Mouse (Mus musculus) cerebellum, adult 11-12 months (tissue): Measurements from ENCODE around the gene Rimkla.
A peak's percentile ranks its signal among the peaks of the same experiment; 100 is the strongest.

ENCODE experiments used
- DNase-seq: peaks from one replicate; pipeline ENCODE4 v3.0.0; 2022

Gene Rimkla

DNA sequence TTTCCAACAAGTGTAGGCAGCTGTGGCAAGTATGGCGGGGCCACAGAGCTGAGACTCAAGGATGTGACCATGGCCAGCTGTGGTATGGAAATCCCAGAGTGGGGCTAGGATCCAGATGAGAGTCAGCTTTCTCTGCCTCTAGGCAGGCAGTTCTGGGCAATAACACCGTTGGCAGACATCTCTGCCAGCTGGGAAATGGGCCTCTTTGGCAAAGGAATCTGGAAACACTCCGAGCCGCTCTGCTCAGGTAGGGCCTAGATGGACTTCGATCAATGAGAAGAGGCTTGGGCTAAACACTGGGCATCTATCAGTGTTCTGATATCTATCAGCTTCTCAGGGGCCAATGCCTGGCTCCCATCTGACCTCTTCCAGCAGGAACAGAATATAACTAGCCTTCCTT lies 26.6 kb downstream of the Rimkla start:
- DNase-seq, result peak; percentile 29

DNA sequence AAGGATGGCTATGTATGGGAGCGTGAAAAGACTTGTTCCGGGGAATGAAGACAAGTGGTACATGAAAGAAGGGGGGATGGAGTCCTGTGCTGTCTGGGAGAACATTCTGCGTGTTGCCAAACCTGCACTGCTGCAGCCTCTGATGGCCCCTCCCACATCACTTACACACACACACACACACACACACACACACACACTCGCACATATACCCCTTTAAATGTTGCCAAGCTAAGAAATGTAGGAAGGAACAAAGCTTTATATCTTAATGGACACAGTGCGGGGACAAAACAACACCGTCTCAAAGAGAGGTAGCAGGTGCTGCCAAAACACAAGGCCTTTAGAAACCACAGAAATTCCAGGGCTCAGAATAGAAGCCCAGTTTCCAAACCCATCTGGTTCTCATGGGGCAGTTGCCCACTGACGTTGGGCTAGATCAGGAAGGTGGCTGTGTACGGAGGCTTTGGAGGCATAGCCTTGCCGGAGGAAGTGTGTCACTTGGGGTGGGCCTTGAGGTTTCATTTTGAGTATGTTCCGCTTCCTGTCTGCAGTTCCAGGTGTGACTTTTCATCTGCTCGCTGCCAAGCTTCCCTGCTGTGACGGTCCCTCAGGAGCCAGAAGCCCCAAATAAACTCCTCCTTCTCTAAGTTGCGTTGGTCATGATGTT lies 28.5 kb downstream of the Rimkla start:
- no peak for DNase-seq

DNA sequence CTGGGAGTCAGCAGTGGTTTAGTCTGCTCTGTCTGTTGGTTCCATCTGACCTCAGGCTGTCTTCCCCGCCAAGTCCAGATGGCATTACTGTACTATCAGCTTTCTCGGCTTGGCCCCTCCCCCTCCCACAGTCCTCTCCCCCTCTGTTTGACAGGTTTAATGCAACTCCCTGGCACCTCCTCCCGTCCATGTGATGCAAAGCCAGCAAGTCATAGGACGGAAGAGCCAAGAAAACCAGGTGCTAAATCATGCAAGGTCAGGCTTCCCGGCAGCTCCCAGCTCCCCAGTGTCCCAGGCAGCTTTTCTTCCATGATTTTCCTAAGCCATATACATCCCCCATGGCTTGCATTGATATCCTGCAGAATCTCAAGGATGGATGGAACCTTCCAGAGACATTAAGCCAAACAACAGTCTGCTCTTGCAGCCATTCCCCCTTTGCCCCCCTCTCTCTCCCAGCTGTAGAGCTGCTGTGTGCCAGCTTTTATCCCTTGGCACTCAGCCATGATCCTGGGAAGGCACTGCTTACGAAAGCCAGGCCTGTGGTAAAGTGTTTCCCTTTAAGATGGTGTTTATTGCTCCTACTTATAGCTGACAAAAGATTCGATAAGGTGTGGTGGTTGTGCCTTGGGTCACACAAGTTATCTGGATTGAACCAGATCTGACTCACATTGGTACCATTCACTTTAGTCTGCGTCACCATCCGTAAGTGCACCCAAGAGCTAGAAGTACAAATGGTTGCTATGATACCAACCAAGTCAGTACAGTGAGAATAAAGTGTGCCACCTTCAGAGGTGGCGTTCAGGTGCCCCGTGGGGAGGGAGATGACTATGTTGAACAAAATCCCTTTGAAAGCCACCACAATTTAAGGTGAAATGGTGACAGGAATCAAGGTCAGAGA lies 29.3 kb downstream of the Rimkla start:
- DNase-seq, result peak; percentile 89

DNA sequence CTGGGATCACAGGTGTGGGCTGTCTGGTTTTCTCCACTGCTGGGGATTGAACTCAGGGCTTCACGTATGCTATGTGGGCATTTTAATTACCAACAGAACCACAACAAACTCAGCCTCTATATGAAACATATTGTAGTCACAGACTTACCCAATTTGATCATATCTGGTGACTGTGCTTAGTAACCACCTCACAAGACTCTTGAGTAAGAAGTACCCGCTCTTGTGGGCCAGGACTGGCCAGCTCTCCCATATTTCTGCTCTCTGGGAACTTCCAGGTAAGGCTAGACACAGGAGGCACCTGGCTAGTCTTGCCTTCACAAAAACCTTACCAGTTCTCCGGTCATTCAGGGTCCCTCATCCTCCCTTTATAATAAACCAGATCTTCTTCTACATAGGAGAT lies 30.0 kb downstream of the Rimkla start:
- DNase-seq, result no peak

DNA sequence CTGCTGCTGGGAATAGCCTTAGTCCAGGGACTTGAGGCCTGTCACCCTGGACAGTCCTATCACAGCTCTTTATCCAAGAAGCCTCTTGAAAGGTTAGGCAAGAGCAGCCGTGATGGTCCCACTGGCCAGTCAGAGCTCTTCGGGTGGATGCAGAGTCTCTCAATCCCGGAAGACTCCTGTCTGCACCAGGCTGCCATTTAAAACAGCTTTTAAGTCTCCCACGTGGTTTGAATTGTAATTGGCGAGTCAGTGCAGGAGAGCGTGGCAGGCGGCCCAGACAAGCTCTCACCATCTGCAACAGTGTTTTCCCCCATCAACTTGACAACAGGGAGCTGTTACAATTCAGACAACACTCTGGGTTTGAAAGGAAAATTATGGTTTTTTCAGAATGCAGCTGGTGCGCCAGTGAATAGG lies 31.7 kb downstream of the Rimkla start:
- DNase-seq, result peak; percentile 87

DNA sequence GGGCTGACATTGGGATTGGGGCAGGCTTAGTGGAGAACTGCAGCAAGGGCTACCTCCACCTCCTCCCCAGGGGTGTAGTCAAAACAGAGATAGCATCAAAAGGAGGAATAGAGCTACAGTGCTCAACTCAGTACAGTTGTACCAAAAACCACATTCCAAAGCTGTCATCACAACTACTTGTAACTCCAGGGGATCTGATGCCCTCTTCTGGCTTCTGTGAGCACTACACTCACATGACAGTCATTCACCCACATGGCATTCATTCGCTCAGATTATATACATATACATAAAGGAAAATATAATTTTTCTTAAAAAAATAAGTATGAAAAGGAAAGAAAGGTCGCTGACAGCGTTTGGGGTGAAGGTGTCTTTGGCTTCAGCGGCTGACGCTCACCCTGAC lies 32.1 kb downstream of the Rimkla start:
- DNase-seq, result peak; percentile 51

DNA sequence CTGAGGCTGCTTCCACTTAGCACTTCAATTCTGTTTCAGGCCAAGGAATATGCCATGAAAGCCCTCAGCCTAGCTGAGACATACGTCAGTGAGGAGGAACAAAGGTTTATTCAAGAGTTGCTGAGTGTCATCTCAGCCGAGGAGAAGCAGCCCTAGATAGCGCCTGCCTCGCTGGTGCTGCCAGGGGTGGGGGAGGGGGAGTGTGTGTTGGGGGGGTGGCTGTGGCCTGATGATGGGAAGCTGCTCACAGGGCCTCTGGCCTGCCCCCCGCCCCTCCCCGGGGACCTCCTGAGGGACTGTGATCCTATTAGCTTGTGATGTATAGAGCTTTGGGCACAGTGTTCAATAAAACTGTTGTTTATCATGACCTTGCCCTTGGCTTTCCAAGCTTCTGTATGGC lies 38.9 kb downstream of the Rimkla start:
- no peak for DNase-seq

DNA sequence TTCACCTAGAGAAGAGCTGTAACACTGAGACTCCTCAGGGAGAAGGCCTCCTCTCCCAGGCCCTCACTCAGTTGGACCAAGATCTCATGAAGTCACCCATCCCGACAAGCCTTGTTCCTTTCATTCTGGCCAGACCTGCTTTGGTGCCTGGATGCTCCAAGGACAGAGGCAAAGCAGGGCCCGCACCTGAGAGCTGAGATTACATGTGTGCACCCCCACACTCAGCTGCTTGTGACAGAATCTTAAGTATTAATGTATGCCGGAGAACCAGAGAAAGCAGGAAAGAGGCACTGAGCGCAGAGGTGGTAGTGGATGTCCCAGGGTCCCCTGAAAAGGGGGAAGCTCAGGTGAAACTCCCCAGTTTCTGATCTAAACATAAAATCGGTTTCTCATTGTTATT lies 39.3 kb downstream of the Rimkla start:
- no peak for DNase-seq

DNA sequence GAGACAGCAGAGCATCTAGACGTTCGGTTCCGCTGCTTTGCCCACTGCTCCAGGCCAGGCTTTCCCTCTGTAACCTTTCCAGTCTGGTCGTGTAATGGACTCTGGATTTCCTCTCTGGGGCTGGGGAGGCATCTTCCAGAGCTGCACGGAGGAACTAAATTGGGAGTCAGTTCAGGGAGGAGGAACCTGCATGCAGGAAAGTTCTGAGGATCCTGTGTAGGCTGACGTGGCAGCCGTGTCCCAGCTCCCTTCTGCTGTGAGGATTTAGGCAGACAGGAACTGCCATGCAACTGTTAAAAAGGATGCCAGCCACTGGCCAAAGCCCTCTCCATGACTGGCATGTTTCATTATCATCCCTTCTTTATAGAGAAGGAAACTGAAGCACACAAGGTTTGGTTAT lies 42.0 kb downstream of the Rimkla start:
- DNase-seq, result no peak

DNA sequence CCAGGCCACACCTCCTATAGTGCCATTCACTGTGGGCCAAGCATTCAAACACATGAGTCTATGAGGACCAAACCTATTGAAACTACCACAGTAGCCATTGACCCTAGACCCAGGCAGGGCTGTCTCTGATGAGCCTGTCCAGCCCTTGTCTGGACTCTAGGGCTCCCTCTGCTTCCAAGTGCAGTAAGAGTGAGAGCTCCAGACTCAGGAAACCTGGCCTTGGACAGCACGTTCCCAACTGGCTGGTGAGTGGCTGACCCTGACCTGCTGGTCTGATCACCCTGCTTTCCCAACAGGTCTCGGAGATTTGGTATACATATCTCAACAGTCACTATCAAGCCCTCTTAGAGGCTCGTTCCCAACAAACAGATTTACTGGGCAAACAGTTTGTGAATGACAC lies 44.6 kb downstream of the Rimkla start:
- DNase-seq, result no peak

DNA sequence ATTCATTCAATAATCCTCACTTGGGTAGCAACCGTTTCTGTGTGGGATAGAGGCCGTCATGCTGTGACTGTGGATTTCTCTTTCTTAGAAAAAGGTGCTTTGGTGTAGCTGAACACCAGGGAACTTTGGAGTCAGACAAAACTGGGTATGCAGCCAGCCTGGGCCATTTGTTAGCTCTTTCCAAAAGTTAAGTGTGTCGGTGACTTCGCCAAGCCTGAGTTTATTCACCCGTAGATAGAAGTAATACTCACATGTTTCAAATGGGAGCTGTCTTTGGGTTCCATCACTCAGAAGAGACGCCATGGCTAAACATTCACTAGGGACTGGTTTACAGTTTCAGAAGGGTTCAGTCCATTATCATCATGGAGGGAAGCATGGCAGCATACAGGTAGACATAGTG lies 45.2 kb downstream of the Rimkla start:
- DNase-seq, result no peak

DNA sequence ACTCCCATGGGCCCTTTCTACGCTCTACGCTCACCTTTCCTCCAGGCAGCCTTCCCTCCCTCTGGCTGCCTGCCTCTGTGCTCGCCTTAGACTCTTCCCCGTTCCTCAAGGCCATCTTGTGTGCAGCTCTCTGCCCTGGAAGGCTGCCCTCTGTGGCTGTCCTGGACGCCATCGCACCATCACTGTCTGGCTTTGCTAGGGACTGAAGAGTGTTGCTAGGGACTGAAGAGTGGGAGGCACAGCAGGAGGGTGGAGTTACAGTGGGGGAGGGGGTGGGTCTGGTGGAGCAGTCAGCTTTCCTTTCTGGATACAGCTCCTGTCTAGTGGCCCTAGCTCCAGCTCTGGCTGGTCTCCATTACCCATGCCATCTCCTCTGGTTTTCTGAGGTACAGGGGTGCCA lies 49.9 kb downstream of the Rimkla start:
- no peak for DNase-seq

DNA sequence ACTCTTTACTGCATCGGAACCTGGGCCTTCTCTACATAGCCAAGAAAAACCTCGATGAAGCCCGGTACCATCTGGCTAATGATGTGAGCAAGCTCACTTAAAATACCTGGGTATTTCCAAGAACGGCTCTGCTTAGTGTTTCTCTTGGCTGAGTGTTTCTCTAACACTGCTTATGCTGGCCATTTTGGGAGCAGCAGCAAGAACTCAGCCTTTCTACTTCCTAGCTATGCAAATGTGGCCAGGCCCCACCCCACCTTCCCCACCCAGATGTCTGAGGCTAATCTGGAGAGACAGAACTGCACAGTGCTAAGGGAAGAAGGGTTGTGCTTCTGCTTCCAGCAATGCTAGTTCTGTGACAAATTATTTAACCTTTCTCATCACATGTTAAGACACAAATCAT lies 50.6 kb downstream of the Rimkla start:
- DNase-seq, result no peak

DNA sequence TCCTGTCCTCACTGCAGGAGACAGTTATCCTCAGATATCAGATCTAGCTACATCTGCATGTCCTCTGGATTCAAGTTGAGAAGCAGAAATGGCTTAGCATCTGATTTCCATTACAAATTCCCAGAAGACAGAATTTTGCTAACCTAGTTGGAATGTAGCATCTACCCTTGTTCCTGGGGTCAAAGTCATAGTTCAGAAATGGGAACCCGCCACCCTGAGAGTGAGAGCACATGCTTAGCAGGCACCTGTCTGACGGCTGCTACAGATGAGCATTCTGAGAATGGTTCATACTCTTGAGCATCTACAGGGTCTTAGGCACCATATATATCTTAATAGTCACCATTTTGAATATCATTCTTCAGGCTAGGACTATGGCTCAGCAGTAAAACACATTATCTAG lies 54.5 kb downstream of the Rimkla start:
- no peak for DNase-seq

DNA sequence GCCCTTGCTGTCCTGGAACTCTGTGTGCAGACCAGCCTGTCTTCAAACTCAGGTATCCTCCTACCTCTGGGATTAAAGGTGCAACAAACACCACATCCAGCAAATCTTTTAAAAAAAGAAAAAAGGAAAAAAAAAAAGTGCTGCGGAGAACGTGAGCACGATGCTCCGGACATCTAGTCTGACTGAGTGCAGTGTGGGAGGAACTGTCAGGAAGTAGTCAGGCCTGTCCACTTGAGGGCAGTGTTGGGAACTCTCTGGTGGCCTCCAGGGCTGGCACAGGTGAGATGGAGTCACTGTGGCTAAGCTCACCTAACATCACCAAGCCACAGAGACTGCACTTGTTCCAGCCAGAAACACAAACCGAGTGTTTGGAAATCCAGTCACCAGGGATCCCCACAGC lies 61.8 kb downstream of the Rimkla start:
- DNase-seq, result peak; percentile 73

DNA sequence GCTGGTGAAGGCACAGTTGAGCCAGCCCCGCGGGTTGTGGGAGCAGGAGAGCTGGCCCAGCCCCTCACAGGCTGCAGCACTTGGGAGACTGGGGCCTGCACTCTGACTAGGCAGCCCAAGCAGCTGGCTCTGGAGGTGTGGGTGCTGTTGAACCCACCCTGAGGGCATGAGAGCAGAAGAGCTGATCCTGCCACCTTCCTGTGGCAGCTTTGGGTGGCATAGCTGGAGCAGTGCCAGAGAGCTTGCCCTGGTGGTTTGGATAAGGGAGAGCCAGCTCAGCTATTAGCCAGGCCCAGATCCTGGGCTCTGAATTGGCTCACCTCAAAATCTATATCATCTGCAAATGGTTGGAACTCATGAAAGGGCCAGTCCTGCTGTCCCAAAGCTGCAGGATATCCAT lies 64.7 kb downstream of the Rimkla start:
- no peak for DNase-seq

DNA sequence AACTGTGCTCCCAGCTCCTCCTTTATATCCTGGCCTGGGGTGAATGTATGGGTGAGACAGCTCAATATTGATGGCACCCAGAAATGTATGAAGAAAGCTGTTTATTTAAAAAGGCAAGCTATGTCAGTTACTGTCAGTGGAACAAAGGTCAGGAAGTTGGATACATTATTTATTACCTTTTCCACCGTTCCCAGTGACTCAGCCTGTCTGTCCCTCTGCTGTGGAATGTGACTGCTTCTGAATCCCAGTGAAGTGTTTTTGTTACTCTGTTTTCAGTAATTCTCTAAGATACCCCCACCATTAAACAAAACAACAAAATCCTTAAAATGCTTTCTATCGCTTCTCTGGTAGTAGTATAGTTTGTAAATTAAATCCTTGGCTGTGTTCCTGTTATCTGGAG lies 66.8 kb downstream of the Rimkla start:
- no peak for DNase-seq

DNA sequence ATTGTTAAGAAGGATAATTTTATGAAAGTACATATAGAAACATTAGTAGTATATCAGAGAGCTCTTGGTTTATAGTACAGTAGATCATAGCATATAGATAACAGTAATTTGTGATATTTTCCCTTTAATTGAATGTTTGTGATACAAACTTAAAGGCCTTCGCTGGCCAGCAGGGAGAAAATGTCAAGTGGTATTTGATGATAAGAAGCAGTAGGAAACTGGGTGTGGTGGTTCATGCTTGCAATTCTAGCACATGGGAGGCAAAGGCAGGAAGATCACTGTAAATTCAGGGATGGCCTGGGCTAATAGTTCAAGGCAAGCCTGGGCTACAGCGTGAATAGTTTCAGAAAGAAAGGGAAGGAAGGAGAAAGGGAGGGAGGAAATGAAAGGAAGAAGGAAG lies 67.4 kb downstream of the Rimkla start:
- no peak for DNase-seq

DNA sequence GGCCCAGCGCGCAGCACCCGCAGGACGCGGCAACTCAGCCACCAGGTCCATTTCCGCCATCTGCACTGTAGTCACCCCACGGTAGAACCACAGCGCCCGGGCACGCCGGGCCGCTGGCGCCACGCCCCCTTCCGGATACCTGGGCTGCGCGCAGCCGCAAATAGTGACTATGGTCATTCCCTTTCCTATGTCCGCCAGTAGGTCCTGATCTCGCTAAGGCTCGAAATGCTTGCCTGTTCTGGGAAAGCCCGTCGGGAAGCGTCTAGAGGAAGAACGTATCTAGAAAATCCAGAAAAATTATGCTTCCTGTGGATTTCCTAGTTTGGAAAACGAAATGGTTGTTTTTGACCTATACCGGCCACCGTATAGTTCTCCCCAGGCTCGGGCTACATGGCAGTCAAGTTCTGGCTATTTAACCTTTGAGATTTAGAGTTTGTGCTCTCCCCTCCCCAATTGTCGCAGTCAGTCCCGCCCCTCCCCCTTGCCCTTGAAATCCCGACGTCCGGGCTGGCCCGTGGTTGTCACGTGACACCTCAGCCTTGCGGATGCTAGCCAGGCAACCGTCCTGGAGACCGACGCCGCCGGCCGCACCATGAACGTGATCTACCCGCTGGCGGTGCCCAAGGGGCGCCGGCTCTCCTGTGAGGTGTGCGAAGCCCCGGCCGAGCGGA lies 70.0 kb downstream of the Rimkla start, which contains the start of the genes Ppcs and Zmynd12:
Gene Ppcs, minus strand, starts transcription at position 127 of the 671 bp plus-strand sequence.
Gene Zmynd12, plus strand, starts transcription at position 521 of the 671 bp plus-strand sequence.
- DNase-seq, result peak; percentile 92

DNA sequence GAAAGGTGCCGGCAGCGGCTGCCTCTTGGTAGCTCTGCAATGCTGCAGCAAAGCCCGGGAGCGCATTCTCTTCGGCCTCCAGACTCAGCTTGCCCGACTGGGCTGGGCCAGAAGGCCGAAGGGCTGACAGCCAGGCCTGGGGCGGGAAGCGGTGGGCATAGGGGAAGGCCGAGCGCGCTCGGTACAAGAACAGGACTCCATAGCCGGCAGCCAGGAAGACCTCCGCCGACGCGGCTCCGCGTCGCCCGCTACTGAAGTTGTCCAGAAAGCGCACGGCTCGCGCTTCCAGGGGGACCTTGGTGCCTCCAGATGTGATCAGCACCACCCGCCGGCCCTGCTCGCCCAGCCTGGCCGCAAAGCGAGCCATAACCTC lies 70.5 kb downstream of the Rimkla start:
- DNase-seq, result no peak

DNA sequence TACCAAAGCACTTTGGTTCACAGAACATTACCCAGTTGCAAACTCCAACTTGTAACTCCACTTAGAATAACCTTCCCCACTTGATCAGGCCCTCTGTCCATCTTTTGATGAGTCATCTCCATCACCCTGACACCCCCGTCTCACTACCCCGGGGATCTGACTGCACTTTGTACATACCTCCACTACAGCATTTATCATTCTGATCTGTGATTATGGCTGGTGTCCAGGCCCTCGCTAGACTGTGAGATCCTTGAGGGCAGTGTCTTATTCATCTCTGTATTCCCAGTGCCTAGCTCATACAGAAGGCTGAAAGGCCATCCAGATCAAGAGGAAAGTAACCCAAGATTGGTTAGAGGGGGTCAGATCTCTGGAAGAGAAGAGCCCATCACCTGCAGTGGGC lies 71.2 kb downstream of the Rimkla start:
- DNase-seq, result no peak

DNA sequence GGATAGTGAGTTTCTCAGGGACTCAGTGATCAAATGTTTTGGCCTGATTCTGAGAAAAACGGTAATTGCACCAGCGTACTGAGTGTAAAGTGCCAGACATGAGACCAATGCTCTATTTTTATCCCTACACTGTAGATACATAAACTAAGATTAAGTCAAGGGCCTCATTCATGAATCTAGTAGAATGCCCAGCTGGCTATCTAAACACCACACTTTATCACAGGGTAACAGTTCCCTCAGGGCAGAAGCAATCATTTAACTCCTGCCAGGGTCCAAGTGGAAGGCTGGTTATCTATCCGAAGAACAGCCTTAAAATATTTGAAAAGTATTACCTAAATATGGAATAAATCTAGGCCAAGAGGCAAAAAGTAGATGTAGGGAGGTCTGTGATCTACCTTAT lies 74.5 kb downstream of the Rimkla start:
- no peak for DNase-seq

DNA sequence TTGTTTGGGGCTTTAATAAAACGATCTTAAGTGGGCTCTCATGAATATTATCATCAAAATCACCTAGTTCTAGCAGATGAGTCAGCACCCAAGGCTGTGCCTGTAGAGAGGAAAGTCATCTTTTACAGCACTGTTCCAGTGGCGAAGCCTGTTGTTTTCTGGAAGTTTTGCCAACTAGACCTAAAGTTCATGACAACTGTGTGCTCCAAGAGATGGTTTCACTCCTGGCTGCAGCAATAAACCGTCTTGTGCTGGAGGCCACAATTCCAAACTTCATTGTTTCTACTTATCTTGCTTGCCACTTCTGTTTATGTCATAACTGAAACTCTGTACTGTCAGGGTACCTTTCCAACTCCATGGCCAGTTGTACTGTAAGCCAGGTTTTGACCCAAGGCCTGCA lies 75.2 kb downstream of the Rimkla start:
- DNase-seq, result no peak
